Mouse (Mus musculus): ENCODE results near the gene Usp19. TPM values are rescaled to one million over a fixed set of nuclear protein-coding genes. Genes with fewer than 3 reads are reported as not detected.
A peak's percentile ranks its signal among the peaks of the same experiment; 100 is the strongest.

The Usp19 gene
- total RNA-seq (2014; rRNA removed) (24.3 and 34.1 TPM in 2 replicates), polyA plus RNA-seq (2012; rRNA removed) (51.7 and 80.5 TPM in 2 replicates)

- Histone ChIP-seq H3K79me2 (ENCODE audit: control insufficient read depth, insufficient read depth, low read length) (no peaks in the 10 kb centered on the region), H3K4me1 (ENCODE audit: control insufficient read depth, insufficient read depth, low read length) (peaks cover 10% of the 10 kb centered on the region; the same call in 1 of the 2 replicates), H3K27me3 (ENCODE audit: control insufficient read depth, insufficient read depth, low read length) (no peaks in the 10 kb centered on the region), H3K27ac (replicated peaks; ENCODE audit: insufficient read depth, low read depth, low read length) (peak within 1 kb of the TSS; percentile 72), H3K9ac (ENCODE audit: low read depth, low read length) (peak within 1 kb of the TSS; percentile 85), H3K36me3 (ENCODE audit: control insufficient read depth, insufficient read depth, low read length) (peaks cover 16% of the 10 kb centered on the region), H3K4me3 (ENCODE audit: insufficient read depth, low read depth, low read length) (peak within 1 kb of the TSS; percentile 82)
- peak; percentile 95 for DNase-seq (ENCODE audit: extremely low read depth, low read depth, low spot score)
- 0 out of 2 replicates have a peak, but pooled peaks have one; percentile 22 for TF ChIP-seq POLR2A (IDR thresholded peaks at IDR 0.05; ENCODE audit: extremely low read depth, insufficient read depth, low read length)
- no peak for TF ChIP-seq CTCF (IDR thresholded peaks at IDR 0.05; ENCODE audit: low read depth, low read length)
- under 1% methylated on average over 69 of the region's 69 CpGs for WGBS
Observed at GRCm38 (mm10) chr9:108490559-108491285, at the start of gene Usp19. TSS of gene Usp19 (plus strand) at chr9:108490602.

- 85% methylated on average over 11 of the region's 11 CpGs for WGBS
Observed at GRCm38 (mm10) chr9:108441236-108441919, 49.0 kb upstream of the Usp19 start.

DNA sequence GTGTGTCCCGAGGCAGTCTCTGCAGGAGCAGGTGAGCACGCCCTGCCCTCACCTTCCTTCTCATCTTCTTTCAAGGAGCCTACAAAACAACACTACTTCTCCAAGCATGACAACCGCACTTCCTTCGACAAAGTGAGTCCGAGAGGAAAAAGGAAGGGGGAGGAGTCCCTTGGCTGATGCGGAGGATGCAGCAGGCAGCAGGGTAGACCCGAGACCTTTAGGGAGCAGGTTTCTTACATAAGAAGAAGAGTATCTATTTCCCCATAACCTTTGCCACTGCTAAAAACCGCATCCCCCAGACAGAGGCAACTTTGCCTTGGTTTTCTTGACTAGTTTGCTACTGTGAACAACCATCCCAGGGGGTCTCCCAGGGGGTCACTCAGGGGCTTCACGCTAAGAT, 45.3 kb upstream of the Usp19 start:
- WGBS = 74% methylated on average over 9 of the region's 9 CpGs
- DNase-seq (ENCODE audit: extremely low read depth, low read depth, low spot score) = no peak
- H3K27ac ChIP-seq (replicated peaks; ENCODE audit: insufficient read depth, low read depth, low read length) = no peak overlapping the region

More at GRCm38 (mm10) chr9:108441236-108441919, 49.0 kb upstream of the Usp19 start:
- Histone ChIP-seq H3K79me2 (ENCODE audit: control insufficient read depth, insufficient read depth, low read length) (no peaks in the 10 kb centered on the region), H3K36me3 (ENCODE audit: control insufficient read depth, insufficient read depth, low read length) (no peaks in the 10 kb centered on the region), H3K4me1 (ENCODE audit: control insufficient read depth, insufficient read depth, low read length) (no peaks in the 10 kb centered on the region), H3K4me3 (ENCODE audit: insufficient read depth, low read depth, low read length) (no peak overlapping the region), H3K9ac (ENCODE audit: low read depth, low read length) (no peak overlapping the region), H3K27ac (replicated peaks; ENCODE audit: insufficient read depth, low read depth, low read length) (no peak overlapping the region), H3K27me3 (ENCODE audit: control insufficient read depth, insufficient read depth, low read length) (no peaks in the 10 kb centered on the region)
- TF ChIP-seq CTCF (IDR thresholded peaks at IDR 0.05; ENCODE audit: low read depth, low read length) (no peak), POLR2A (IDR thresholded peaks at IDR 0.05; ENCODE audit: extremely low read depth, insufficient read depth, low read length) (no peak)
- no peak for DNase-seq (ENCODE audit: extremely low read depth, low read depth, low spot score)

DNA sequence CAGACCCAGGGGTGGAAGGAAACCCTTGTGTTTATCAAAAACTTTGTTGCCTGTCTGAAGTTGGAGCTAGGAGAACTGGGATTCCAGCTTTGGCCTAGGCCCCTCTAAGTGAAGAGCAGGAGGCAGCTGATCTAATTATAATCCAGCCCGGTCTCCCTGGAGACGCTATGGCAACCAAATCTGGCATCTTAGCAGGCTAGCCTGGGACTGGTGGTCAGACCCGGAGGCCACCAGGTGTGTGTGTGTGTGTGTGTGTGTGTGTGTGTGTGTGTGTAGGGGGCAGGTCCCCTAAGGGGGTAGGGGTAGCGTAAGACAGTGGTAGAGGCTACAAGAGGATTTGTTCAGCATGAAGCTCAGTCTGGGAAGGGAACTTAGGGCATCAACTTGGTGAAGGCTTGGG, 40.5 kb upstream of the Usp19 start:
- WGBS = 88% methylated on average over 4 of the region's 4 CpGs
- no peaks in the 10 kb centered on the region for H3K79me2 ChIP-seq (ENCODE audit: control insufficient read depth, insufficient read depth, low read length)
- H3K27ac ChIP-seq (replicated peaks; ENCODE audit: insufficient read depth, low read depth, low read length) = no peak overlapping the region
- no peaks in the 10 kb centered on the region for H3K36me3 ChIP-seq (ENCODE audit: control insufficient read depth, insufficient read depth, low read length)
- H3K27me3 ChIP-seq (ENCODE audit: control insufficient read depth, insufficient read depth, low read length) = no peaks in the 10 kb centered on the region
- no peak for DNase-seq (ENCODE audit: extremely low read depth, low read depth, low spot score)
- no peak overlapping the region for H3K9ac ChIP-seq (ENCODE audit: low read depth, low read length)
- H3K4me1 ChIP-seq (ENCODE audit: control insufficient read depth, insufficient read depth, low read length) = no peaks in the 10 kb centered on the region
- H3K4me3 ChIP-seq (ENCODE audit: insufficient read depth, low read depth, low read length) = no peak overlapping the region
- no peak for TF ChIP-seq CTCF (IDR thresholded peaks at IDR 0.05; ENCODE audit: low read depth, low read length)
- no peak for TF ChIP-seq POLR2A (IDR thresholded peaks at IDR 0.05; ENCODE audit: extremely low read depth, insufficient read depth, low read length)

More for the DNA sequence above, 45.3 kb upstream of the Usp19 start:
- no peaks in the 10 kb centered on the region for H3K4me1 ChIP-seq (ENCODE audit: control insufficient read depth, insufficient read depth, low read length)
- no peaks in the 10 kb centered on the region for H3K79me2 ChIP-seq (ENCODE audit: control insufficient read depth, insufficient read depth, low read length)
- TF ChIP-seq CTCF (IDR thresholded peaks at IDR 0.05; ENCODE audit: low read depth, low read length) = no peak
- no peak for TF ChIP-seq POLR2A (IDR thresholded peaks at IDR 0.05; ENCODE audit: extremely low read depth, insufficient read depth, low read length)
- H3K4me3 ChIP-seq (ENCODE audit: insufficient read depth, low read depth, low read length) = no peak overlapping the region
- no peaks in the 10 kb centered on the region for H3K36me3 ChIP-seq (ENCODE audit: control insufficient read depth, insufficient read depth, low read length)
- H3K9ac ChIP-seq (ENCODE audit: low read depth, low read length) = no peak overlapping the region
- H3K27me3 ChIP-seq (ENCODE audit: control insufficient read depth, insufficient read depth, low read length) = no peaks in the 10 kb centered on the region

- TF ChIP-seq POLR2A (IDR thresholded peaks at IDR 0.05; ENCODE audit: extremely low read depth, insufficient read depth, low read length) = no peak
- no peaks in the 10 kb centered on the region for H3K27me3 ChIP-seq (ENCODE audit: control insufficient read depth, insufficient read depth, low read length)
- H3K79me2 ChIP-seq (ENCODE audit: control insufficient read depth, insufficient read depth, low read length) = no peaks in the 10 kb centered on the region
- H3K4me3 ChIP-seq (ENCODE audit: insufficient read depth, low read depth, low read length) = no peak overlapping the region
- DNase-seq (ENCODE audit: extremely low read depth, low read depth, low spot score) = no peak
- H3K36me3 ChIP-seq (ENCODE audit: control insufficient read depth, insufficient read depth, low read length) = no peaks in the 10 kb centered on the region
- 86% methylated on average over 21 of the region's 21 CpGs for WGBS
- H3K27ac ChIP-seq (replicated peaks; ENCODE audit: insufficient read depth, low read depth, low read length) = no peak overlapping the region
- H3K4me1 ChIP-seq (ENCODE audit: control insufficient read depth, insufficient read depth, low read length) = no peaks in the 10 kb centered on the region
- H3K9ac ChIP-seq (ENCODE audit: low read depth, low read length) = no peak overlapping the region
Observed at GRCm38 (mm10) chr9:108450292-108451169, 39.9 kb upstream of the Usp19 start.

All from liver, adult 2 months (tissue).